Mouse (Mus musculus) lung, embryonic 16.5 days (tissue): Measurements from ENCODE around the gene Kmt2b. TPM values are rescaled to one million over a fixed set of nuclear protein-coding genes. Genes with fewer than 3 reads are reported as not detected.

ENCODE experiments used
- ATAC-seq: fragments of 200-750 bp; cut with Nextera tagmentation; 2 replicates; pipeline ENCODE4 v1.8.0; 2017; ENCODE audit warnings: low read depth, mild to moderate bottlenecking, moderate library complexity
- H3K27ac ChIP-seq: fragments of 300-500 bp; sonication (generic); 2 replicates; pipeline ENCODE4 v1.5.1; 2014; ENCODE audit warnings: mild to moderate bottlenecking, control low read depth, low read length
- H3K27me3 ChIP-seq: fragments of 300-500 bp; sonication (generic); 2 replicates; pipeline ENCODE4 v1.6.1; 2014; ENCODE audit warnings: low read depth, low read length, mixed read lengths; ENCODE audit not compliant: control insufficient read depth, insufficient read depth
- H3K36me3 ChIP-seq: fragments of 300-500 bp; sonication (generic); 2 replicates; pipeline ENCODE4 v1.6.1; 2014; ENCODE audit warnings: low read length; ENCODE audit not compliant: control insufficient read depth, insufficient read depth
- H3K4me1 ChIP-seq: fragments of 300-500 bp; sonication (generic); replicated peaks from 2 replicates; pipeline ENCODE4 v1.6.1; 2014; ENCODE audit warnings: low read length, mixed read lengths; ENCODE audit not compliant: control insufficient read depth, insufficient read depth
- H3K4me2 ChIP-seq: fragments of 300-500 bp; sonication (generic); 2 replicates; pipeline ENCODE4 v1.6.1; 2014; ENCODE audit warnings: low read depth, low read length, control low read depth
- H3K4me3 ChIP-seq: fragments of 300-500 bp; sonication (generic); 2 replicates; pipeline ENCODE4 v1.5.1; 2014; ENCODE audit warnings: mild to moderate bottlenecking, low read length, control low read depth
- H3K9ac ChIP-seq: fragments of 300-500 bp; sonication (generic); 2 replicates; pipeline ENCODE4 v1.6.1; 2014; ENCODE audit warnings: low read length, control low read depth
- H3K9me3 ChIP-seq: fragments of 300-500 bp; sonication (generic); 2 replicates; pipeline ENCODE4 v1.6.1; 2016; ENCODE audit warnings: low read length; ENCODE audit not compliant: control insufficient read depth
- WGBS: fragments of 180-500 bp; shearing (Covaris S2); extraction: QIAGEN DNeasy Blood & Tissue Kit; methylation state at CpG from one replicate; pipeline ENCODE4 v1.1.7; 2014; 5-methylcytosine and 5-hydroxymethylcytosine counted together
- polyA plus RNA-seq: library from polyadenylated mRNA; unstranded; fragments of >200 nt; fragmentation: Nextera tagmentation; extraction: Ambion mirVana; gene quantifications from 2 replicates; pipeline ENCODE4 v1.2.1, GENCODE M21; 2015

Gene Kmt2b
- polyA plus RNA-seq, 1 experiment from 2014 or later = 8.7 TPM

DNA sequence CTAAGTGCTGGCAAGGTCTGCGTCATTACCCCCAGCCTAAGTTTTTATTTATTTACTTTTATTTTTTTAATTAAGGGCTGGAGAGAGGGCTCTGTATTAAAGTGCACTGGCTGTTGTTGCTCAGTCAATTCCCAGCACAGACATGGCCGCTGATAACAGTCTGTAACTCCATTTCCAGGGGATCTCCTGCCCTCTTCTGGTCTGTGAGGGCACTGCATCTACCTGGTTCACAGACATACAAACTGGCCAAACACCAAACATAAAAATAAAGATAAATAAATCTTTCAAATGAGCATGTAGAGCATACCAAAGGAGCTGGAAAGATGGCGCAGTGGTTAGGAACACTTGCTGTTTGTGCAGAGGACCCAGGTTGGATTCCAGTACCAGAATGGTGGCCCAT, 30.7 kb upstream of the Kmt2b start:
- Histone ChIP-seq H3K4me3 (no peak overlapping the region), H3K9me3 (no peaks in the 10 kb centered on the region), H3K9ac (no peak overlapping the region), H3K27me3 (no peaks in the 10 kb centered on the region), H3K27ac (no peak overlapping the region), H3K4me2 (no peak overlapping the region), H3K36me3 (peaks cover 44% of the 10 kb centered on the region), H3K4me1 (no peaks in the 10 kb centered on the region)
- ATAC-seq = no peak
- 88% methylated on average over 3 of the region's 3 CpGs for WGBS

- no peak overlapping the region for H3K4me2 ChIP-seq
- peaks cover 39% of the 10 kb centered on the region for H3K36me3 ChIP-seq
- no peak overlapping the region for H3K4me3 ChIP-seq
- no peaks in the 10 kb centered on the region for H3K9me3 ChIP-seq
- 91% methylated on average over 9 of the region's 9 CpGs for WGBS
- no peaks in the 10 kb centered on the region for H3K4me1 ChIP-seq
- no peak for ATAC-seq
- H3K27ac ChIP-seq = no peak overlapping the region
- no peaks in the 10 kb centered on the region for H3K27me3 ChIP-seq
- no peak overlapping the region for H3K9ac ChIP-seq
These were observed 30.1 kb upstream of the Kmt2b start for GRCm38 (mm10) chr7:30618658-30619057.

DNA sequence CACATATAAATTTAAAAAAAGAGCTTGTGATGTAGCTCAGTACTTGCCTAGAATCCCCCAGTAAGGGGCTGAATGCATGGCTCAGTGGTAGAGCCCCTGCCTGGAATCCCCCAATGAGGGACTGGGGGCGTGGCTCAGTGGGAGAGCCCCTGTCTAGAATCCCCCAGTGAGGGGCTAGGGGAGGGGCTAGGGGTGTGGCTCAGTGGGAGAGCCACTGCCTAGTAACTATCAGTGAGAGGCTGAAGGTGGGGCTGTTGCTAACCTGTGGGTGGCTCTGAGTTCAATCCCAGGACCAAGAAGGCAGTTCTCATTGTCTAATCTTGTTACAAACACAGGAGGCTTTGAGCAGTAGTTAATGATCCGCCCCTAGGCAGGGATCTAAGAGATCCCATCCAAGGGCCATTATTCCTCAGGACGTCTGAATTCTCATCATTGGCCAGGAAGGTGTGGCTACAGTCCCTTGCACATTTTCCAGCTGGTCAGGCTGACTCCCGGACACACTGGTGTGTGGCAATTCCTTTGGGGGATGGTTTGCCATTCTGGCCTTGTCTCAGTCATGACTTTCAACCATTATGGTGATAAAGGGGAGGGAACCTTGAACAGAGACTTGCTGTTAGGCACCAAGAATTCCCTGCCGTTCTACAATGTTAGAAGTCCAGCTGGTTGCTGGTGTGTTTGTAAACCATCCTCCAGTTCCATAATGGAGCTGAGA, 26.7 kb upstream of the Kmt2b start:
- Histone ChIP-seq H3K4me2 (no peak overlapping the region), H3K9ac (no peak overlapping the region), H3K4me3 (no peak overlapping the region), H3K9me3 (no peaks in the 10 kb centered on the region), H3K36me3 (peaks cover 21% of the 10 kb centered on the region), H3K27ac (no peak overlapping the region), H3K4me1 (no peaks in the 10 kb centered on the region), H3K27me3 (no peaks in the 10 kb centered on the region)
- peak; percentile 41; the same call in 1 of the 2 replicates for ATAC-seq
- 50% methylated on average over 5 of the region's 5 CpGs for WGBS

GRCm38 (mm10) chr7:30614454-30614853, 25.9 kb upstream of the Kmt2b start:
- no peak overlapping the region for H3K4me2 ChIP-seq
- WGBS = 59% methylated on average over 2 of the region's 2 CpGs
- no peak for ATAC-seq

GRCm38 (mm10) chr7:30613529-30614112, 25.1 kb upstream of the Kmt2b start:
- Histone ChIP-seq H3K36me3 (peaks cover 14% of the 10 kb centered on the region), H3K4me1 (no peaks in the 10 kb centered on the region), H3K4me2 (no peak overlapping the region), H3K9me3 (no peaks in the 10 kb centered on the region), H3K27ac (no peak overlapping the region), H3K27me3 (no peaks in the 10 kb centered on the region), H3K4me3 (no peak overlapping the region), H3K9ac (no peak overlapping the region)
- ATAC-seq = peak; percentile 67; the same call in 1 of the 2 replicates
- WGBS = 18% methylated on average over 14 of the region's 14 CpGs

More at GRCm38 (mm10) chr7:30614454-30614853, 25.9 kb upstream of the Kmt2b start:
- Histone ChIP-seq H3K36me3 (peaks cover 19% of the 10 kb centered on the region), H3K27ac (no peak overlapping the region), H3K27me3 (no peaks in the 10 kb centered on the region), H3K4me3 (no peak overlapping the region), H3K4me1 (no peaks in the 10 kb centered on the region), H3K9ac (no peak overlapping the region), H3K9me3 (no peaks in the 10 kb centered on the region)

DNA sequence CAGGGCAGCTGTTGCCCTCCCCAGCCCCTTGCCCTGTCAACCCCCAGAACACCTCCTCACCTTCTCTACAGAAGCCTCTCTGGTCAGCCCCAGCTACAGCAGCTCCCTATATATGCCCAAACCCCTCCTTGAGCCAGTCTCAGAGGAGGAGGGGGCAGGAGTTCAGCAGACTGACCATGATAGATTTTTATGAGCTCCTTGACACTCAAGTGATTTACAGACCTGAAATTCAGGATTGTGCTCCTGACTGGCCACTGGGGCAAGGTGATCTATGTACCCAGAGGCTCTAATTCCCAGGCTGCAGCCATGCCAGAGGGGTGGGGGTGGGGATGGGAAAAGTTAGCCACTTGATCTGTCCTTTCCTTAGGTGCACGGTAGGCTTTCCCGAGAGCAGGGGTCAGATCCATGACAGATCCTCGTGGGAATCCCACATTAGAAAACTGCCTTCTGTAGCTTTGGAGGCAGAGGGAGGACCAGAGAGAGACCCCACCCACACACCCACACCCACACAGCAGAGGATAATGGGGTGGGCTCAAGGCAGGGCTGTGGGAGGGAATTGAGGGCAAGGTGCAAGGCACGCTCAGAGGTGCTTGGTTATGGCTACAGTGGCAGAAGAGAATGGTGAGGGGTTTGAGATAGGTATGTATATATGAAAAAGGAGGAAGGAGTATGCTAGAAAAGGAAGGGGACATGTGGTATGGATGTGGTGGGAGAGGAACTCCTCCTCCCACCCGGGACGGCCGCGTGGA, 24.3 kb upstream of the Kmt2b start, which contains the start of gene Upk1a:
TSS of gene Upk1a (minus strand) at position 194 of the 749 bp plus-strand sequence.
- Histone ChIP-seq H3K9ac (no peak within 1 kb of the TSS; the same call in 1 of the 2 replicates), H3K36me3 (peaks cover 12% of the 10 kb centered on the region), H3K27ac (no peak within 1 kb of the TSS), H3K27me3 (no peaks in the 10 kb centered on the region), H3K4me2 (no peak within 1 kb of the TSS), H3K4me3 (no peak within 1 kb of the TSS), H3K9me3 (no peaks in the 10 kb centered on the region), H3K4me1 (no peaks in the 10 kb centered on the region)
- ATAC-seq = no peak
- WGBS = 59% methylated on average over 8 of the region's 8 CpGs

GRCm38 (mm10) chr7:30610043-30610442, 21.5 kb upstream of the Kmt2b start:
- Histone ChIP-seq H3K9me3 (no peaks in the 10 kb centered on the region), H3K36me3 (no peaks in the 10 kb centered on the region), H3K27me3 (no peaks in the 10 kb centered on the region), H3K4me3 (no peak overlapping the region), H3K4me2 (no peak overlapping the region), H3K4me1 (no peaks in the 10 kb centered on the region), H3K9ac (no peak overlapping the region), H3K27ac (no peak overlapping the region)
- ATAC-seq = no peak
- 50% methylated on average over 7 of the region's 7 CpGs for WGBS

- Histone ChIP-seq H3K4me2 (no peak overlapping the region), H3K27me3 (no peaks in the 10 kb centered on the region), H3K4me1 (no peaks in the 10 kb centered on the region), H3K27ac (no peak overlapping the region), H3K36me3 (no peaks in the 10 kb centered on the region), H3K9ac (peak overlapping the region; percentile 5; the same call in 1 of the 2 replicates), H3K9me3 (no peaks in the 10 kb centered on the region), H3K4me3 (no peak overlapping the region)
- no peak for ATAC-seq
- WGBS = 47% methylated on average over 15 of the region's 16 CpGs
These were observed 19.9 kb upstream of the Kmt2b start for GRCm38 (mm10) chr7:30608476-30608875.

GRCm38 (mm10) chr7:30607706-30608309, 19.3 kb upstream of the Kmt2b start:
- Histone ChIP-seq H3K36me3 (no peaks in the 10 kb centered on the region), H3K27me3 (no peaks in the 10 kb centered on the region), H3K4me2 (no peak overlapping the region), H3K4me1 (peaks cover 3% of the 10 kb centered on the region), H3K4me3 (no peak overlapping the region), H3K9me3 (no peaks in the 10 kb centered on the region), H3K27ac (no peak overlapping the region), H3K9ac (peak overlapping the region; percentile 5; the same call in 1 of the 2 replicates)
- peak; percentile 75; the same call in 1 of the 2 replicates for ATAC-seq
- 25% methylated on average over 8 of the region's 8 CpGs for WGBS
